Mouse (Mus musculus) ovary, postnatal 36 days (tissue): ENCODE measurements around the gene Plrg1.

Source experiments
- DNase-seq: peaks from one replicate; pipeline ENCODE4 v3.0.0; 2022; ENCODE audit warnings: low spot score, mixed read lengths

Plrg1 gene

GRCm38 (mm10) chr3:83052102-83052501 lies 3.2 kb upstream of the Plrg1 start:
- no peak for DNase-seq

DNA sequence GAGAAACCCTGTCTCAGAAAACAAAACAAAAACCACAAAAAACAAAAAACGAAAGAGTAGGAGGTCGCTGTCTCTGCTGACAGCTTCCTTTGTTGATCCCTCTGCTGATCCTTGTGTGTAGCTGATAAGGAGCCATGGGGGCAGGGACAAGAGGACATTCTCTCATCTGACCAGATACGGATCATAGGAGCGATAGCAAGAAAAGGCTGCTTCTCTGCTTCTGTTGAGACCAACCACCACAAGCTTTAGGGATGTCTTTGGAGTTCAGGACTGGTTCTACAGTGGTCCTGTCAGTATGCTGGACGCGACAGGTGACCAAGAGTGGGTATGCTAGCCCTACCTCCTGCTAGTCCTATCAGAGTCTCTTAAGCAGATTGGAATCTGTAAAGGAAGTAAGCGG lies 2.2 kb upstream of the Plrg1 start:
- DNase-seq: no peak

DNA sequence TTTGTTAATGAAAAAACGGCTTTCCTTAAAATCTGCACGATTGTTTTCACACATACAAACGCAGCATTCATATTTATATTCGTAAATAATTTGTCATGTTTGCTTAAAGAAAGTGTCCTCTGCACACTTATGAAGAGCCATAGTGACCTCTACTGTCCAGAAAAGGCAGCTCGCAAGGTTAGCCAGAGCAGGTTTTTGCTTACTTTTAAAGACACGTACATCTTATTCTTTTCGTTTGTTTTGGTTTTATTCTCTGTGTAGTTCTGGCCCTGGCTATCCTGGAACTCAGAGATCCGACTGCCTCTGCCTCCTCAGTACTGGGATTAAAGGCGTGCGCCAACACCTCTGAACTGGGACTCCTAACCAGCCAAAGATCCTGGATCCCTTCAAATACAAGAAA lies 1.6 kb upstream of the Plrg1 start:
- DNase-seq: no peak

- DNase-seq: no peak
Observed at GRCm38 (mm10) chr3:83054759-83055158, 563 bp upstream of the Plrg1 start.

DNA sequence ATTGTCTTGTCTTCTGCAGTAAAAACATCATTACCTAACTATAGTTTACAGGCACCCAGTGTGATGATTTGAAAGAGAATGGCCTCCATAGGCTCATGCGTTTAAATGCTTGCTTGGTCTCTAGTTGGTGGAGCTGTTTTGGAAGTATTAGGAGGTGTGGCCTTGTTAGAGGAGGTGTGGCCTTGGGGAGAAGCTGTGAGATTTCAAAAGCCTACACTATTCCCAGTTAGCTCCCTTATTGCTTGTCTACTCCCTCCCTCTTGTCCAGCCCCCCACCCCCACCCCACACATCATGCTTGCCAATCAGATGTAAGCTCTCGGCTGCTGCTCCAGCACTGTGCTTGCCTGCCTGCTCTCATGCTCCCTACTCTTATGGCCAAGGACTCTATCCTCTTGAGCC lies 1.7 kb downstream of the Plrg1 start:
- no peak for DNase-seq

GRCm38 (mm10) chr3:83067920-83068319 lies 12.6 kb downstream of the Plrg1 start:
- DNase-seq: no peak

- no peak for DNase-seq
Observed at GRCm38 (mm10) chr3:83068869-83069268, 13.5 kb downstream of the Plrg1 start.

DNA sequence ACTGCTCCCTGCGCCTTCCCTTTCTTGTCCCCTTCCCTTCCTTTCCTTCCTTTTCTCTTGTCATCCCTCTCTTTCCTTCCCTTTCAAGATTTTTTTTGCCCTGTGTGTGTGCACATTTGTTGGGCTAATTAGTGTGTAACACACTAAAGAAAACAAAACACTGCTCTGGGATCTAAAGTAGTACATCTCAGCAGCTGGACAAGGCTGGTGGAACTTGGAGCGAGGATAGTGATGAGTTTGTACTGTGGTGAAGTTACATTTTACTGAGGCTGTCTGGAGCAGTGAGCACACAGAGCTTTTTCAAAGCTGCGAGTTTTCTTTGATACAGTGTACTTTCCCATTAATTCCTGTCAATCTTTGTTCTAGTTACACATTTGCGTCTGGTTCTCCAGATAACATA lies 14.9 kb downstream of the Plrg1 start:
- DNase-seq: no peak

DNA sequence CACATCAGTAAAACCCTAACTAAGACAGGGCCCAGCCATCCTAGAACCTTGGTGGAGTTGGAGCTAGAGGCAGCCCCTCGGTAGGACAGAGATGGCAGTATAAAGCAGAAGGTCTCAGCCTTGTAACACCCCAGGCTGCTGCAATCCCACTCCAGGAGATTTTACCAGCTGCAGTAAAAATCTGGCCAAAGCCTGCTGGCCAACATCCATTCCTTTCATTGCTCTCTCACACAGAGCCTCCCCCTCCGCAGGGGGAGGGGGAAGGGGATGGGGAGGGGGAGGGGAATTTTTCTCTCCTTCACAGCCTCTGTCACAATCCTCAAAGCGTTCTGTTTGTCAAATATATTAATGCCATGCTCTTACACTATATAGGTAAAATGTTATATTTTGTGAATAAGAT lies 21.2 kb downstream of the Plrg1 start:
- no peak for DNase-seq

DNA sequence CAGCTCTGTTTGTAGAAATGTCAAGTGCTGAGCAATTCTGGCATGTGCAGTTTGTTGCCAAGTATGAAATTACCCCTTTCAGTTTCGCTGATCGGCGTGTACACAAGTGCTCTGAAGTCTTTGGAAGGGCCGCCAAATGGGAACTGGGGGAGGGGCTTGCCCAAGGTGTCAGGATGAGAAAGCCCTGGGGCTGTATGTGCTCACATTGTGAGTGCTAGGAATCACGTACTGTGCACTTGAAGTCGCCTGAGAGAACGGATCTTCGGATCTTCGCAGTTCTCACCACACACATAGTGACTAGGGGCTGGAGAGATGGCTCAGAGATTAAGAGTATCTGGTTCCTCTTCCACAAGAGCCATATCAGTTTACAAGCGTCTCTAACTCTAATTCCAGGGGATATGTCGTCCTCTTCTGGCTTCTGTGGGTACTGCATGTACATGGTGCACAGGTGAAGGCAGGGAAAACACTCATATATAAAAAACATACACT lies 25.3 kb downstream of the Plrg1 start:
- DNase-seq: peak; percentile 26

DNA sequence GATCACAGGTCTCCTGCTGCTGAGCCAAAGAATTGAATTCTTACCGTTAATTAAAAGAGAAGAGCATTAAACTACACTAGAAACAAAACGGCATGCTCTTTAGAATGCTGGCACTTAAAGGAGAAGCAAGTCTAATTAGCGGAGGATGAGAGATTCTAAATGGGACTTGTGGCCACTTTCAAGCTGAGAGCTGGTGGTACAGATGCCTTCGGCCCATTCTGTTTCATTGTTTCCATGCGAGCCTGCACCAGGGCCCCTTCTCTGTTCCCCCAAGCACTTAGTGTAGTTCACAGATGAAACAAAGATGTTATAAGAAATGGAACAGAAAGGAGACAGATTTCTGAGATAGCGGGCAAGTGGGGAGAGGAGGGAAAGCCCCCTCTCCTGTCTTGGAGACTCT lies 42.3 kb downstream of the Plrg1 start:
- no peak for DNase-seq

GRCm38 (mm10) chr3:83098546-83099034 lies 43.3 kb downstream of the Plrg1 start:
- no peak for DNase-seq

GRCm38 (mm10) chr3:83099139-83099538 lies 43.8 kb downstream of the Plrg1 start:
- no peak for DNase-seq

DNA sequence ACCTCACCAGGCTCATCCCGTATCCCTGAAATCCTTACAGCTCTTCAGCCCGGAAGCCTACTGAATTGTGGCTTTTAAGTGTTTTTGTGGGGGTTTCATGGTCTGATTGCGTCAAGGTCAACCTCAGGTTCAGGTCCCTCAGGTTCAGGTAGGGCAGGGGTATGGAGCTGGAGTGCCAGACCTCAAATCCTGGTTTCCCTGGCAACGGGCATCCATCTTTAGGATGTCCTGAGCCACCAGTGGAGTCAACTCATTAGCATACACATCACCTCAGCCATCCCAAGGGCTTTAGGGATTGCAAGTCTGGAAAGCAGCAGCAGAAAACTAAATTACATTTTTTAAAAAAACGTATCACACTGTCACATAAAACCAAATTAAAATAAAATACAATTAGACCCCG lies 44.3 kb downstream of the Plrg1 start:
- DNase-seq: no peak

DNA sequence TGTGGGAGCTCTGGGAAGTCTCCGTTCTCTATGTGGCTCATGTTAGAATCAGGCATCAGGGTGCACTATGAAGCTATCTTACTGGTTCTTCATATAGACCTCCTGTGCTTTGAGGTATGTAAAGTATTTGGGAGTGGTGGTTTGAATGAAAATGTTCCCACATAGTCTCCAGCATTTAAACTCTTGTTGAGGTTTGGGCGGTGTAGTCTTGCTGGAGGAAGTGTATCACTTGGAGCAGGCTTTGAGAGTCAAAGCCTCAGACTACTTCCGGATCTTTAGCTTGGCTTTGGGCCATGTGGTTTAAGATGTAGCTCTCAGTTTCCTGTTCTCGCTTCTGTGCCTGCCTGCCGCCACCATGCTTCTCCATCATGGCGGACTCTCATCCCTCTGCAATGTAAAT lies 47.0 kb downstream of the Plrg1 start:
- no peak for DNase-seq

- DNase-seq: no peak
Observed at GRCm38 (mm10) chr3:83110163-83110562, 54.8 kb downstream of the Plrg1 start.

GRCm38 (mm10) chr3:83111485-83112261 lies 56.4 kb downstream of the Plrg1 start:
- no peak for DNase-seq

- no peak for DNase-seq
Observed at GRCm38 (mm10) chr3:83112869-83113268, 57.5 kb downstream of the Plrg1 start.

- DNase-seq: no peak
Observed at GRCm38 (mm10) chr3:83114946-83115345, 59.6 kb downstream of the Plrg1 start.

- DNase-seq: no peak
Observed at GRCm38 (mm10) chr3:83117592-83117991, 62.3 kb downstream of the Plrg1 start.
